Mouse (Mus musculus): Measurements from ENCODE around the gene Hist1h2ao. TPM values are rescaled to one million over a fixed set of nuclear protein-coding genes. Genes with fewer than 3 reads are reported as not detected.
"Not testable (repeated sequence)": the region's sequence is repeated elsewhere in the genome, so short reads cannot be mapped to it uniquely, and the experiment has no call there.

Gene Hist1h2ao
- total RNA-seq, 2 experiments from 2014 or later = 30.7 to 36.0 TPM

DNA sequence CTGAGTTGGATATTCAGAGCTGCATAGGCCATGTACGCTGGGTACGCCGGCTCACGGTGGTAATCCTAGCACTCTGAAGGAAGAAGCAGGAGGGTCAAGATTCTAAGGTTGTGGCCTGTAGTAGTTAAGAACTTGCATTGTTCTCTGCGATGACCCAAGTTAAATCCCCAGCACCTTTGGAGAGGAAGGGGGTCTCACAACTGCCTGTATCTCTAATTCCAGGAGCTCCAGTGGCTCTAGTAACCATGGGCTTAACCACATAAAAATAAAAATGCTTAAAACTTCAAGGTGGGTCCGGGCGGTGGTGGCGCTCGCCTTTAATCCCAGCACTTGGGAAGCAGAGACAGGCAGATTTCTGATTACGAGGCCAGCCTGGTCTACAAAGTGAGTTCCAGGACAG lies 20.1 kb downstream of the Hist1h2ao start:
- TF ChIP-seq CTCF (conservative IDR thresholded peaks at IDR 0.05) = no peak
- DNase-seq (ENCODE audit: low spot score in 2 of 2) = no peak
- no peak overlapping the region for H3K27ac ChIP-seq
- H3K4me3 ChIP-seq = no peak overlapping the region

DNA sequence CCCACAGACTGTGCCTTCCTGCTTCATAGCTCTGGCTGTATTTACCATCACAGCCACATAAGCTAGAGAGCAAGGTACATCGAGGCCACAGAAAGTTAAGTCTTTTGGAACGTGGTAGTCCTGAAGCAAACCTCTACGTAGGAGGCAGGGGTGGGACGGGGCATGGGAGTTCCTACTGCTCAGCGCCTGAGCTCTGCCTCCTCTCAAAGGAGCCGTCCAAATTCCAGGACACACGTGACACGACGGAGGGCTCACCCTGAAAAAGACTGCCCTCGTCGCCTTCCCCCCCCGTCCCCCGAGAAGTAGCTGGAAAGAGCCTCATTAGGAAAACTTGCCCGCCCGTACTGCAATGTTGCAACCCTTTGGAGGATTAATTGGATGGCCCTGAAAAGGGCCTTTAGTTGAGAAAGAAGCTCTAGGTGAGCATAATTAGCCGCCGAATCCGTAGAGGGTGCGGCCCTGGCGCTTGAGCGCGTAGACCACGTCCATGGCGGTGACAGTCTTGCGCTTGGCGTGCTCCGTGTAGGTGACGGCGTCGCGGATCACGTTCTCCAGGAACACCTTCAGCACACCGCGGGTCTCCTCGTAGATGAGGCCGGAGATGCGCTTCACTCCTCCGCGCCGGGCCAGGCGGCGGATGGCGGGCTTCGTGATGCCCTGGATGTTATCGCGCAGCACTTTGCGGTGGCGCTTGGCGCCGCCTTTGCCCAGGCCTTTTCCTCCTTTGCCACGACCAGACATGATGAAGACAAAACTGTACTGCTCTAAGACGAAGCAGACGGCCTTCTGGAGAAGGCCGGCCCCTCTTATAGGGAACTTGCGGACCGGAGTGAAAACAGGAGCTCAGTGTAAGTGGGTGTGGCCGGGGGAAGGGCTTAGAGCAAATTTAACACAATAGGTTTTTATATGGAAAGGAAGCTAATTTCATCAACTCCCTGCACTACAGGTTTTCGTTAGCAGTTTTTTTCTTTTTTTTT lies 21.4 kb downstream of the Hist1h2ao start, which contains the start of gene Hist1h4n:
Gene Hist1h4n, minus strand, starts transcription at position 779 of the 977 bp plus-strand sequence.
- not testable (repeated sequence) for H3K27ac ChIP-seq
- peak within 1 kb of the TSS; percentile 24; the same call in 1 of the 2 replicates for H3K4me3 ChIP-seq
- DNase-seq (ENCODE audit: low spot score in 2 of 2) = peak; percentile 23 to 27

DNA sequence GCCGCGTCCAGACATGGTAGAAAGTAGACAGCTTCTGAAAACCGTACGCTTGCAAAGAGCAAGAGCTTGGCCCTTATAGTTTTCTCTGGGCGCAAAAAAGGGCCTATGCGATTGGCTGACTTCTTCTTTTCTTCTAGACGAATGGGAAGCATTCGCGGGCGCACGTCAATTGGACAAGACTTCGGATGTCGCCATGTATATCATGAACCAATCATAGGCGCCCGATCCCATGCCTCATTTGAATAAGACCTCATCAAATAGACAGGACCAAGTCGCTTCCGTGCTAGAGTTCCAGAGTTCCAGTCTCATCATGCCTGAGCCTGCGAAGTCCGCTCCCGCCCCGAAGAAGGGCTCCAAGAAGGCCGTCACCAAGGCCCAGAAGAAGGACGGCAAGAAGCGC lies 23.2 kb downstream of the Hist1h2ao start, which contains the start of the genes Hist1h2ap and Hist1h2br:
Gene Hist1h2ap, minus strand, starts transcription at position 47 of the 400 bp plus-strand sequence.
Gene Hist1h2br, plus strand, starts transcription at position 283 of the 400 bp plus-strand sequence.
- not testable (repeated sequence) for DNase-seq (ENCODE audit: low spot score in 2 of 2); H3K4me3 ChIP-seq; H3K27ac ChIP-seq

DNA sequence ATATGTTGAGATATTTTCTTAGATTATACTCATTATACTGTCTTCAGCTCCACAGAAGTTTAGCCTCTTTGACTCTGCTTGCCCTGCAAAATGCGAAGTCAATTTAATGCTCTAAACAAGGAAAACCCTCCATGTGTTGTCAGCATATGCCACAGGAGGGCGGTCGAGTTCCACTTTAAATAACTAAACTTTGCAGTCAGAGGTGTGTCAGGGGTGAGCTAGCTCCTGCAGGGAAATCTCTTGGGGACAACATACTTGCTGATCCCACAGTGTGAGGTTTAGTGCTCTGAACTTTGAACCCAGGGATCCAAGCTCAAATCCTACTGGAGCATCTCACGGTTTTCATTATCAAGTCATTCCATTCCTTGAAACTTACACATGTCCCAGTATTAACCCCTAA lies 30.2 kb downstream of the Hist1h2ao start:
- DNase-seq (ENCODE audit: low spot score in 2 of 2); H3K4me3 ChIP-seq; H3K27ac ChIP-seq: not testable (repeated sequence)

DNA sequence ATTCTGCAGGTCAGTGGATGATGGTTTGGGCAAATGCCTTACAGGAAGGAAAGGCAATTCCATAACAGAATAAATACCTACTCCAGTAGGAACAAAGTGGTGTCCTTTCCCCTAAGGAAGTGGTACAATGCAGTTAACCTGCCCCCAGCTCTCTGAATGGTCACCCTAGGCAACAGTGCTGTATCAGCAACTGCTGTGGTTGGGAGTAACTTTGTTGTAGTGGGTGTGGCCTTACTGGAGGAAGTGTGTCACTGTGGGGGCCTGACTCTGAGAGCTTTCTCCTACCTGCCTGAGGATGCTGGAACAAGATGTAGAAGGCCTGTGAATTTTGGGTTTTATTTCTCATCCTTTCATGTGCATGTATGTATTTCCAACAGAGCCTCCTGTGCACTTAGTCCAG lies 36.1 kb downstream of the Hist1h2ao start:
- H3K4me3 ChIP-seq; DNase-seq (ENCODE audit: low spot score in 2 of 2); H3K27ac ChIP-seq: not testable (repeated sequence)

DNA sequence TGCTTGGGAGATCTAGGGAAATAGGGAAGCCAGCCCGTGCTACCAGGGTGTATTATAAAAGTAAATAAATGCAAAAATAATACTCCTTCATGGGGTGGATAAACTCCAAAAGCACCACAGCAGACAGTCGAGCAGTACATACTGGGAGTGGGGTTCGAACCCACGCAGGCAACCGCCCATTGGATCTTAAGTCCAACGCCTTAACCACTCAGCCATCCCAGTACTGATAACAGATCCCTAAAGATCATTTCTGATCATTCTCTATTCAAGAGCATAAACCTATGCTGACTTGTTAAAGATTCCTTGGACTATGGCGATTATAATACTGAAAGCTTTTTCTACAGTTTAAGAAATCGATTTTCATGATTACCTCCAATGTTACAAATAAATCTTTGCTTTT lies 37.6 kb downstream of the Hist1h2ao start:
- no peak for TF ChIP-seq CTCF (conservative IDR thresholded peaks at IDR 0.05)
- DNase-seq (ENCODE audit: low spot score in 2 of 2) = no peak
- Histone ChIP-seq H3K4me3 (no peak overlapping the region), H3K27ac (no peak overlapping the region)

DNA sequence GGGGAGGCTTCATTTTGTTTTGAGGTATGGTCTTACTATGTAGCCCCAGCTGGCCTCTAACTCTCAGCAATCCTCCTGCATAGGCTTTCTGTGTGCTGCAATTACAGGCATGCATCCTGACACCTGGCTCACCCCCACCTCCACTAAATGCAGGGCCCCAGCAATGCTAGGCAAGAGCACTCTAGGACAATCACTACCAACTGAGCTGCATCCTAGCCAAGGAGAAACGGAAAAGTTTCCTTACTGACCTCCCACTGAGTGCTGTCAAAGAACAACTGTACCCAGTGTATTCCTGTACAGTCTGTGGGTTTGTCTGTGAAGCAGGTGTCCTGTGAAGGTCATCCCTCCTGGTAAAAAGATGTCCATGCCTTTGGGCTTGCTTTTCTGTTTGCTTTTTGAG lies 40.4 kb downstream of the Hist1h2ao start:
- DNase-seq (ENCODE audit: low spot score in 2 of 2); H3K4me3 ChIP-seq; H3K27ac ChIP-seq: not testable (repeated sequence)

DNA sequence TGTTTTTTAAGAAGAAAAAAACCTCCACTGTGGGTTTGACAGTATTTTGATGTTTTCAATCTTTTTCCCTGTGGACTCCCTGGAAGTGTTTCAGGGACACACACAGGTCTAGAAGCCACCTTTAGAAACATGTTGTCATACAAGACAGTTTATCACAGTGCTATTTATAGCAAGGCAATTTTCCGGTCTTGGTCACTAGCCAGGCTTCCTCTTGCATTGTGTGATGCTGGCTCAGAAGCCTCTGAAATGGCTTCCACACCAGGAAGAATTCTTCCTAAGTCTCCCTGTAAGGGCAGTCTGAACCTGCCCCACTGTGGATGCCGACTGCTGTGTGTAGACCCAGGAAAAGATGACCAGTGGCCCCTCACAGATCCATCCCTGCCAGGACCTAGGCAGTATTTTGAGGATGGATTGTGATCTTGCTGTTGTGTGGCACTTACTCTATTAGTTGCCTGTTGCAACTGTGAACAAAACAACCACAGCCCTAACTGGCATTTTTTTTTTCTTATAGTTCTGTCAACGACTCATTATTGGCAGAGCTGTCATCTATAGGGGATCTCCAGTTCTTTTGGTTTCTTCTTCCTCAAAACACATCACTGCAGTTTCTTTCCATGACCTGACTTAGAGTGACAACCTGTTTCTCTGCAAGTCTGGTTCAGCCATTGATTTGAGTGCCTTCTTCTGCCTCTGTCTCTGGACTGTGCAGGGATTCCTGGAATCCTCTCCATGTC lies 42.1 kb downstream of the Hist1h2ao start:
- Histone ChIP-seq H3K4me3 (no peak overlapping the region), H3K27ac (no peak overlapping the region)
- no peak for DNase-seq (ENCODE audit: low spot score in 2 of 2)
- TF ChIP-seq CTCF (conservative IDR thresholded peaks at IDR 0.05) = no peak

DNA sequence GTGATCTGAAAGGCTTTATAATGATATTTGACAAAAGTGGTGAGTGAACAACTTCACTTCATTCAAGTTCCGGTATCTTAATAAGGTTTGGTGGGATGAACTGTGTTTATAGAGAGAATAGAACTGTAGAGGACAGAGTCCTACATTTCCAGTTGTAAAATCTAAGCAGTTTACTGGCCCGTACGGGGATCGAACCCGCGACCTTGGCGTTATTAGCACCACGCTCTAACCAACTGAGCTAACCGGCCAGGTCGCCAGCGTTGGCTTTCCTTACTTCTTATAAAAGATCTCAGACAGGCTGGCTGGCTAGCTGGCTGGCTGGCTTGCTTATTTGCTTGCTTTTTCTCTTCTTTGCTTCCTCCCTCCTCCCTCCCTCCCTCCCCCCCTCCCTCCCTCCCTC lies 44.9 kb downstream of the Hist1h2ao start:
- no peak for TF ChIP-seq CTCF (conservative IDR thresholded peaks at IDR 0.05)
- Histone ChIP-seq H3K4me3 (peak overlapping the region; percentile 68), H3K27ac (no peak overlapping the region)
- peak; percentile 80 to 81 for DNase-seq (ENCODE audit: low spot score in 2 of 2)

DNA sequence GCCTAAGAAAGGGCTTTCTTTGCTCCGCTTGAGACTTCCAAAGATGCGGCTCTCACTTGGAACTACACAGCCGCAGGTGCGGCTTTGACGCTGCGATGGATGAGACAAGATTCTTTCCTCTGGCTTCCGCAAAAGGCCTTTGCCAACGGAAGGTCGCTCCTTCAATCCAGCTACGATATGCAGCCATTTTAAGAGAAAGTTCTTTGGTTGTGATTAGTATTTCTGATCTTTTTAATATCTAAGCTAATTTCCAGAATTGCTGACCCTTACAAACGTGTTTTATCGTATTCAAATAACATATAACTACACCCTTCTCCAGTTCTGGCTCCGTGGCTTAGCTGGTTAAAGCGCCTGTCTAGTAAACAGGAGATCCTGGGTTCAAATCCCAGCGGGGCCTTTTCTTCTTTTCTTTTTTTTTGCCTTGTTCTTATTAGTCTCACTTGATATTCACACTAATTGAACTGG lies 45.5 kb downstream of the Hist1h2ao start:
- peak; percentile 74 to 83 for DNase-seq (ENCODE audit: low spot score in 2 of 2)
- H3K27ac ChIP-seq = peak overlapping the region; percentile 73; the same call in 1 of the 2 replicates
- peak overlapping the region; percentile 68 for H3K4me3 ChIP-seq
- TF ChIP-seq CTCF (conservative IDR thresholded peaks at IDR 0.05) = no peak

Small RNA genes within 50 kb of the gene (microRNA-seq; reads per million reads assigned to microRNA genes)
- 0 reads per million in 2 experiments for gene Gm19658
- 0 reads per million in 2 experiments for gene Gm44346
- 0 reads per million in 2 experiments for gene Gm44466

Other genes with a start within 250 kb of the Hist1h2ao start
- gene Olfr1364, start 228.7 kb upstream of the Hist1h2ao start, total RNA-seq (2021) = not detected
- not detected for gene Olfr1362, start 196.4 kb upstream of the Hist1h2ao start, total RNA-seq (2021)
- not detected for gene Olfr11, start 167.9 kb upstream of the Hist1h2ao start, total RNA-seq (2021)
- not detected for gene Olfr1361, start 147.1 kb upstream of the Hist1h2ao start, total RNA-seq (2021)
- gene Olfr1360, start 133.1 kb upstream of the Hist1h2ao start, total RNA-seq (2021) = not detected
- not detected for gene Olfr1359, start 112.4 kb upstream of the Hist1h2ao start, total RNA-seq (2021)
- gene Hist1h2bl, start 94.3 kb upstream of the Hist1h2ao start, total RNA-seq (2021) = 10 to 100 TPM; 25.0 to 36.7 TPM
- 10 to 100 TPM; 27.6 to 54.9 TPM for gene Hist1h2ai, start 94.0 kb upstream of the Hist1h2ao start, total RNA-seq (2021)
- gene Hist1h3h, start 92.8 kb upstream of the Hist1h2ao start, total RNA-seq (2021) = 10 to 100 TPM; 51.3 to 58.2 TPM
- 1 to 10 TPM; 4.2 to 8.2 TPM for gene Hist1h2bm, start 88.4 kb upstream of the Hist1h2ao start, total RNA-seq (2021)
- gene Hist1h4j, start 75.4 kb upstream of the Hist1h2ao start, total RNA-seq (2021) = 10 to 100 TPM; 16.7 to 19.3 TPM
- gene Hist1h4k, start 60.0 kb upstream of the Hist1h2ao start, total RNA-seq (2021) = 100 to 1,000 TPM; 269 to 298 TPM
- 10 to 100 TPM; 15.1 TPM for gene Hist1h2ak, start 56.6 kb upstream of the Hist1h2ao start, total RNA-seq (2021)
- gene Hist1h2bn, start 56.3 kb upstream of the Hist1h2ao start, total RNA-seq (2021) = 1 to 10 TPM; 8.3 to 9.4 TPM
- 1 to 10 TPM; 6.3 to 8.1 TPM for gene Hist1h1b, start 29.8 kb upstream of the Hist1h2ao start, total RNA-seq (2021)
- gene Hist1h3i, start 27.1 kb upstream of the Hist1h2ao start, total RNA-seq (2021) = 10 to 100 TPM; 61.0 to 71.7 TPM
- 1 to 10 TPM in 1 of 2 experiments, not detected in 1; 2.8 TPM for gene Hist1h2an, start 23.2 kb upstream of the Hist1h2ao start, total RNA-seq (2021)
- gene Hist1h2bp, start 23.0 kb upstream of the Hist1h2ao start, total RNA-seq (2021) = 1 to 10 TPM; 6.8 to 8.1 TPM
- 10 to 100 TPM; 39.6 to 42.1 TPM for gene Hist1h2bq, start 268 bp upstream of the Hist1h2ao start, total RNA-seq (2021)
- 100 to 1,000 TPM; 247 to 254 TPM for gene Hist1h4m, start 1.3 kb downstream of the Hist1h2ao start, total RNA-seq (2021)
- 10 to 100 TPM; 26.5 to 46.4 TPM for gene Hist1h4n, start 21.7 kb downstream of the Hist1h2ao start, total RNA-seq (2021)
- 10 to 100 TPM; 11.3 to 15.9 TPM for gene Hist1h2ap, start 23.0 kb downstream of the Hist1h2ao start, total RNA-seq (2021)
- 10 to 100 TPM; 38.6 to 42.0 TPM for gene Hist1h2br, start 23.3 kb downstream of the Hist1h2ao start, total RNA-seq (2021)
- 1 to 10 TPM; 3.5 to 4.6 TPM for gene Zfp184, start 134.6 kb downstream of the Hist1h2ao start, total RNA-seq (2021)
- gene Pom121l2, start 170.7 kb downstream of the Hist1h2ao start, total RNA-seq (2021) = under 1 TPM in 1 of 2 experiments, not detected in 1; 0.18 TPM
- gene Prss16, start 199.3 kb downstream of the Hist1h2ao start, total RNA-seq (2021) = under 1 TPM; 0.32 to 0.51 TPM
- 10 to 100 TPM; 12.5 to 17.0 TPM for gene Hist1h2ah, start 225.1 kb downstream of the Hist1h2ao start, total RNA-seq (2021)
- 10 to 100 TPM; 23.5 to 24.4 TPM for gene Hist1h2bk, start 225.4 kb downstream of the Hist1h2ao start, total RNA-seq (2021)
- gene Hist1h4i, start 230.9 kb downstream of the Hist1h2ao start, total RNA-seq (2021) = 10 to 100 TPM; 64.2 to 71.7 TPM
- gene Hist1h2ag, start 232.5 kb downstream of the Hist1h2ao start, total RNA-seq (2021) = 10 to 100 TPM; 16.5 to 20.6 TPM
- gene Hist1h2bj, start 232.7 kb downstream of the Hist1h2ao start, total RNA-seq (2021) = 10 to 100 TPM; 12.9 to 15.9 TPM